Mouse (Mus musculus) spleen, adult 18-20 months (tissue): ENCODE measurements around the gene Map2k1.
"Not testable (repeated sequence)": the region's sequence is repeated elsewhere in the genome, so short reads cannot be mapped to it uniquely, and the experiment has no call there.

Source experiments
- DNase-seq, 2 experiments: peaks; one replicate each; pipeline ENCODE4 v3.0.0; 2022; ENCODE audit warnings: mixed read lengths in 2 of 2

Map2k1 gene

DNA sequence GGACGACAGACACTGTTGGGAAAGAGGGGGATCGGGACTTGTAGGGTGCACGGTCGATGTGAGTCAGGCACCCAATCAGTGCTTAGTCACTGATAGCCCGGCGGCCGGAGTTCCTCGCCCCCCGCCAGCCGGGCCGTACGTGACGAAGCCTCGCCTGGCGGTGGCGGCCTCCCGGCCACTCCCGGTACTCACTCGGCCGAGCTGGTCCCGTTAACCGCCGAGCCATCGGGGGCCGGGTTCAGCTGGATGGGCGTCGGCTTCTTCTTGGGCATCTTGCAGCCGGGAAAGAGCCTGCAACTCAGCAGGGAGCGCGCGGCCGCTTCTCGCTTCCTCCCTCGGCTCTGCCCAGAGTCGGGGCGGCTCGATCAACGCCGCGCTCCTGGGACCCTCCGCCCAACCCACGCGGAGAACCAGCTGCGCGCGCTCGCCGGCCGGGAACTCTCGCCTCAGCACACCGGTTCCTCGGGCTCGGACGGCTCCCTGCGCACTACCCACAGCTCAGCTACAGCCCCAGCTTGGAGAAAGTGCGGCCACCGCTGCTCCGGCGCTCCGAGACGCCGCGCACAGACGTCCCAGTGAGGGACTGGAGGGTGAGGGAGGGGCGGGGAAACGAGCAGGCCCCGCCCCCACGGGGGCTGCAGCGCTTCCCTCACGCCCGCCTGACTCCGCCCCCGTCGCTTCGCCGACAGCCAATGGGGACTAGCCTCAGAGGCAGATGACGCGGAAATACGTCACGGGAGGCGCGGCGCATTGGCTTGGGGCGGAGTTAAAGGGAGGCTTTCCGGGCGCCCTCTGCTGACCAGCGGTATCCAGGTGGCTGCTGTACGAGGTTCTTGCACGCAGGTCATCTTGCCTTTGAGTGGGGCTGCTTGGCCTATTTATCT lies at the start of gene Map2k1:
Gene Map2k1 (minus strand): TSS at position 611 of the 884 bp plus-strand sequence.
- DNase-seq: peak; percentile 100

DNA sequence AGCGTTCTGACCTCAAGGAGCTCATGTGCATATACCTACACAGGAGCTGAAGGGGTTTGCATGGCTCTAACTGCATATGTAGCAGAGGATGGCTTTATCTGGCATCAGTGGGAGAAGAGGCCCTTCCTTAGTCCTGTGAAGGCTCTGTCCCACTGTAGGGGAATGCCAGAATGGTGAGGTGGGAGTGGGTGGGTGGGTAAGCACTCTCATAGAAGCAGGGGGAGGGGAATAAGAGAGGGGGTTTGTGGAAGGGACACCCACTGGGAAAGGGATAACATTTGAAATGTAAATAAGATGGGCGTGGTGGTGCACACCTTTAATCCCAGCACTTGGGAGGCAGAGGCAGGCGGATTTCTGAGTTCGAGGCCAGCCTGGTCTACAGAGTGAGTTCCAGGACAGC lies 49.7 kb upstream of the Map2k1 start:
- not testable (repeated sequence) for DNase-seq

- DNase-seq: no peak
Observed at GRCm38 (mm10) chr9:64282404-64282987, 29.1 kb upstream of the Map2k1 start.

DNA sequence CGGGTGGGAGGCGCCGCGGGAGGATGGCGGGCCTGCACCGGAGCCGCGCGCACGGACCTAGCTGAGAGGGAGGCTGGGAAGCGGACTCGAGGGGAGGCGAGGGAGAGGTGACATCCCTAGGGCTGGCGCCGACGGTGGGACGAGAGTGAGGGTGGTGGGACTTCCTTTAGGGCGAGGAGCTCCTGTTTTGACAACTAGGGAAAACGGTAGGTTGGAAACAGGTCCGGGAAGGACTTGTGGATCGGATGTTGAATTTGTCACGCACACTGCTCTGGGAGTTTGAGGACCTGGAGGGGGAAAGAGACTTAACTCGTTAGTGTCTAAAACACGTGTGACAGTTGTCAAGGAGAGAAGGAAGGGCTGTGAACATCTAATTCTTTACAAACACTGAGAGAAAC lies 28.3 kb upstream of the Map2k1 start:
- no peak for DNase-seq

GRCm38 (mm10) chr9:64281105-64281780 lies 27.8 kb upstream of the Map2k1 start, which contains the start of gene Tipin:
Tipin (plus strand) TSS chr9:64281581.
- DNase-seq: peak; percentile 88 to 96

- DNase-seq: no peak
Observed at GRCm38 (mm10) chr9:64278665-64279310, 25.4 kb upstream of the Map2k1 start.

- peak; percentile 27 to 74 for DNase-seq
Observed at GRCm38 (mm10) chr9:64277706-64278105, 24.3 kb upstream of the Map2k1 start.

DNA sequence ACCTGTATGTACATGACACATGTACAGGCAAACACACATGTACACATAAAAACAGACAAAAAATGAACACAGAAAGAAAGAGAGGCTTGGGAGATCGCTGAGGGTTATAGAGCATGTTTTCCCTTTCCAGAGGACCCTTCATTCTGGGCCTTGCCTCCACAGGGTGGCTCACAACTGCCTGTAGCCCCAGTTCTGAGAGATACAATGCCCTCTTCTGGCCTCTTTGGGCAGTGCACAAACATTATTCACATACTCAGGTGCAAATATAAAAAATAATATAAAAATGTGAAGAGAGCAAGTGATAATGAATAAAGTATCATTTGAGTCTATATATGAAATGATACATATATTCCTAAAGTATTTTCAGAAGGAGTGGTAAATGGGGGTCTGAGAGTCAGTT lies 21.5 kb upstream of the Map2k1 start:
- no peak for DNase-seq

- DNase-seq: no peak
Observed at GRCm38 (mm10) chr9:64274291-64274690, 20.9 kb upstream of the Map2k1 start.

- DNase-seq: no peak
Observed at GRCm38 (mm10) chr9:64273757-64274156, 20.3 kb upstream of the Map2k1 start.

DNA sequence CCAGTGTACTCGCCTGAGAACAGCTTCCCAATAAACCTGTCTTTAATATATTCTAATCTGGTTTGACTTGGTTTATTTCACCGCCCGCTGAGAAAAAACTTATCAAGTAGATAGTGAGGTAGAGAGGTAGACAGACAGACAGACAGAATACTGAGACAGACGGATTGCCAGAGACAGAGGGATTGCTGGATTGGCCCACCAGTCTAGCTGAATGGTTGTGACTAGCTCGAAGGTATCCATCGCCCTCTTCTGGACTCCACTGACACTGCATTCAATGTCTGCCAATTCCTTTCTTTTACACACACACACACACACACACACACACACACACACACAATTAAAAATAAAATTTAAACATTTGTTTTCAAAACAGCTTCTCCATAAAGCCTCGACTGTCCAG lies 19.2 kb upstream of the Map2k1 start:
- peak in 1 of 2 experiments; percentile 29 for DNase-seq

- no peak for DNase-seq
Observed at GRCm38 (mm10) chr9:64271249-64271648, 17.8 kb upstream of the Map2k1 start.

DNA sequence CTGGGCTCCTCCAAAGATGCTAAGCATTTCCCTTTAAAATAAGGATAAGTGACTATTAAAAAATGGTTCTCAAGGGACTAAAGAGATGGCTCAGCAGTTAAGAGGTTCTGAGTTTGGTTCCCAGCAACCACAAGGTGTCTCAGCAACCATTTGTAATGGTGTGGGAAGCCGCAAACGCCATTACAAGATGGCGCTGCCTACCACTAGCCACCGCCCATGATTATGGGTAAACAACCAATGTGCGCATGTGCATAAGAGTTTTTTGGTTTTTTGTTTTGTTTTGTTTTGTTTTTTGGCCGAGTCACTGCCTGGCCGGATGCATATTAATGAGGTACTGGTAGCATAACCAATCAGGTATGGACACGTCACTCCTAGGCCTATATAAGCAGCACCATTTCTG lies 15.4 kb upstream of the Map2k1 start:
- DNase-seq: not testable (repeated sequence)

DNA sequence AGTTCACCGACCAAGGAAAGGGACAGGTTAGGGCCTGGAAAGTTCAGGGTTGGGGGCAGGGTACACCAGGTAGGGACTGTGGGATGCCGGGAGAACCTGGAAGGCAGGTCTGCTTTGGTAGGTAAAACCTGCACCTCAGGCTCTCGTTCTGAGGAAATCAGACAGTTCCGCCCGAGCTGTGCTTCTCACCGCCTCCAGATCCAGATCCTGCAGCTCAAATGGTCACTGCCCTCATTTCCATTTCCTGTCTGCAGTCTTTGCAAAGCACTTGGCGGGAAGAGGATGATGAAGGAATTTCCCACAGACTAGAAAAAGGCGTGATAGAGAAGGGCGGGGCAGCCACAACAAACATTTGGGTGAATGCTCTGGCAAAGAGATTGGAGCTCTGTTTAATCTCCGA lies 14.8 kb upstream of the Map2k1 start:
- no peak for DNase-seq

- DNase-seq: no peak
Observed at GRCm38 (mm10) chr9:64267231-64267630, 13.8 kb upstream of the Map2k1 start.

GRCm38 (mm10) chr9:64264813-64265212 lies 11.4 kb upstream of the Map2k1 start:
- no peak for DNase-seq

GRCm38 (mm10) chr9:64261023-64261422 lies 7.6 kb upstream of the Map2k1 start:
- no peak for DNase-seq

- DNase-seq: no peak
Observed at GRCm38 (mm10) chr9:64259906-64260305, 6.5 kb upstream of the Map2k1 start.

DNA sequence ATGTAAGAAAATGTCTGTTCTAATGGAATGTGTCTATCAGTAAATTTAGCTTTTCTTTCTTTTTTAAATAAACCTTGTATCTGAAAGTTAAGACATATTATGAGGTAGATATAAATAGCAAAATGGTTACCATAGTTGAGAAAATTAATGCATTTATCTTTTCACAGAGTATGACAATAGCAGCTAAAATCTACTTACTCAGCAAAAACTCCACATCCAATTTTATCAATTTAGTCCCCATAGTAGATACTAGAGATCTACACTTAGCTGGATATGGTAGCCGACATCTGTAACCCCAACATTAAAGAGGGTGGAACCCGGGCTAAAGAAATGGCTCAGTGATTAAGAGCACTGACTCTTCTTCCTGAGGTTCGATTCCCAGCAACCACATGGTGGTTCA lies 2.8 kb upstream of the Map2k1 start:
- no peak for DNase-seq

DNA sequence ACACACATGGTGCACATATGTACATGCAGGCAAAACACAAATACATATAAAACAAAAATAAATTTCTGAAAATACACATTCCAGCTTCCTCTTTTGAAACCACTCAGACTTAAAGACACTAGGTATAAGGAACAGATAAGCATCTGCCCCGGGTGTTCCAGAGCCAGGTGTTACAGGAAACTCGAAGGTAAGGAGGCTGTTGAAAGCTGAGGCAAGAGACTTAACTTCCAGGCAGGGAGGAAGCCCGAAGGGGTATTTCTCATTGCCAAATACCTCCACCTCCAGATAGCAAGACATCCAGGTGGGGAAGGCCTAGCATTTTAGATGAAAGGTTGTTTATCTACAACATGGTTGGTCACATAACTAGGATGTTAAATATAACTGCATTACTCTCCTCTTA lies 2.0 kb upstream of the Map2k1 start:
- no peak for DNase-seq

GRCm38 (mm10) chr9:64252591-64253020 lies 825 bp downstream of the Map2k1 start:
- DNase-seq: peak in 1 of 2 experiments; percentile 13

GRCm38 (mm10) chr9:64250111-64250730 lies 3.2 kb downstream of the Map2k1 start:
- DNase-seq: no peak

DNA sequence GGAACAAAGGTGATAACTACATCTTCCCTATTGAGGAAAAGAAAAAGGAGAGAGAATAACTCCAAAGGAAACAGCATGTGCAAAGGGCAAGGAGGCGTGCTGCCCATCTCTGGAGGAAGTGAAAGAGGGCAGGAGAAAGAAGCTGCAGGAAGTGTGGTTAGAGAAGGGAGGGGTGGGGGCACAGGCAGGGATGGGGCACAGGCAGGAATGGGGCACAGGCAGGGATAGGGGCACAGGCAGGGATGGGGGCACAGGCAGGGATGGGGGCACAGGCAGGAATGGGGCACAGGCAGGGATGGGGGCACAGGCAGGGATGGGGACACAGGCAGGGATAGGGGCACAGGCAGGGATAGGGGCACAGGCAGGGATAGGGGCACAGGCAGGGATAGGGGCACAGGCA lies 4.1 kb downstream of the Map2k1 start:
- DNase-seq: no peak
